Mouse (Mus musculus) midbrain, postnatal 0 days (tissue): Measurements from ENCODE around the gene Tmigd3. TPM values are rescaled to one million over a fixed set of nuclear protein-coding genes. Genes with fewer than 3 reads are reported as not detected.
"Not testable (repeated sequence)": the region's sequence is repeated elsewhere in the genome, so short reads cannot be mapped to it uniquely, and the experiment has no call there.

Source experiments
- ATAC-seq: fragments of 200-750 bp; cut with Nextera tagmentation; 2 replicates; pipeline ENCODE4 v1.8.0; 2017; ENCODE audit warnings: moderate number of reproducible peaks, mild to moderate bottlenecking, moderate TSS enrichment, moderate library complexity; ENCODE audit not compliant: low FRiP score
- DNase-seq: peaks from one replicate; pipeline ENCODE4 v3.0.0-alpha.2; 2015; ENCODE audit warnings: low spot score
- H3K27ac ChIP-seq: fragments of 300-500 bp; sonication (generic); 2 replicates; pipeline ENCODE4 v1.5.1; 2014; ENCODE audit warnings: low read depth, mild to moderate bottlenecking, low read length, mixed read lengths
- H3K27me3 ChIP-seq: fragments of 300-500 bp; sonication (generic); 2 replicates; pipeline ENCODE4 v1.6.1; 2014; ENCODE audit warnings: low read length, control low read depth, mixed read lengths; ENCODE audit not compliant: insufficient read depth
- H3K36me3 ChIP-seq: fragments of 300-500 bp; sonication (generic); 2 replicates; pipeline ENCODE4 v1.6.1; 2014; ENCODE audit warnings: low read length, control low read depth, mixed read lengths; ENCODE audit not compliant: insufficient read depth
- H3K4me1 ChIP-seq: fragments of 300-500 bp; sonication (generic); 2 replicates; pipeline ENCODE4 v1.6.1; 2014; ENCODE audit warnings: mild to moderate bottlenecking, control low read depth, antibody characterized with exemption, low read length, mixed read lengths; ENCODE audit not compliant: insufficient read depth
- H3K4me2 ChIP-seq: fragments of 300-500 bp; sonication (generic); 2 replicates; pipeline ENCODE4 v1.6.1; 2014; ENCODE audit warnings: low read depth, mild to moderate bottlenecking, low read length, mixed read lengths; ENCODE audit not compliant: poor library complexity, severe bottlenecking
- H3K4me3 ChIP-seq: fragments of 300-500 bp; sonication (generic); 2 replicates; pipeline ENCODE4 v1.5.1; 2014; ENCODE audit warnings: low read depth, mild to moderate bottlenecking, low read length, moderate library complexity
- H3K9ac ChIP-seq: fragments of 300-500 bp; sonication (generic); replicated peaks from 2 replicates; pipeline ENCODE4 v1.6.1; 2014; ENCODE audit warnings: mild to moderate bottlenecking, low read length, moderate library complexity, mixed read lengths; ENCODE audit not compliant: poor library complexity, severe bottlenecking
- H3K9me3 ChIP-seq: fragments of 300-500 bp; sonication (generic); 2 replicates; pipeline ENCODE4 v1.6.1; 2016; ENCODE audit warnings: low read length, control low read depth
- CTCF ChIP-seq: IDR thresholded peaks from 2 replicates; pipeline ENCODE4 v1.5.1; 2016; ENCODE audit warnings: antibody characterized with exemption, mild to moderate bottlenecking
- WGBS: fragments of 180-500 bp; shearing (Covaris S2); extraction: QIAGEN DNeasy Blood & Tissue Kit; methylation state at CpG from one replicate; pipeline ENCODE4 v1.1.7; 2014; 5-methylcytosine and 5-hydroxymethylcytosine counted together
- polyA plus RNA-seq: library from polyadenylated mRNA; unstranded; fragments of >200 nt; fragmentation: Nextera tagmentation; extraction: Ambion mirVana; gene quantifications from 2 replicates; pipeline ENCODE4 v1.2.1, GENCODE M21; 2015
- total RNA-seq: library from RNA; depleted of rRNA; stranded (reverse); fragments of >200 nt; gene quantifications from 2 replicates; pipeline ENCODE4 v1.2.3, GENCODE M21; 2014

Tmigd3 gene
- total and polyA plus RNA-seq, 2 experiments from 2014 or later = not detected

DNA sequence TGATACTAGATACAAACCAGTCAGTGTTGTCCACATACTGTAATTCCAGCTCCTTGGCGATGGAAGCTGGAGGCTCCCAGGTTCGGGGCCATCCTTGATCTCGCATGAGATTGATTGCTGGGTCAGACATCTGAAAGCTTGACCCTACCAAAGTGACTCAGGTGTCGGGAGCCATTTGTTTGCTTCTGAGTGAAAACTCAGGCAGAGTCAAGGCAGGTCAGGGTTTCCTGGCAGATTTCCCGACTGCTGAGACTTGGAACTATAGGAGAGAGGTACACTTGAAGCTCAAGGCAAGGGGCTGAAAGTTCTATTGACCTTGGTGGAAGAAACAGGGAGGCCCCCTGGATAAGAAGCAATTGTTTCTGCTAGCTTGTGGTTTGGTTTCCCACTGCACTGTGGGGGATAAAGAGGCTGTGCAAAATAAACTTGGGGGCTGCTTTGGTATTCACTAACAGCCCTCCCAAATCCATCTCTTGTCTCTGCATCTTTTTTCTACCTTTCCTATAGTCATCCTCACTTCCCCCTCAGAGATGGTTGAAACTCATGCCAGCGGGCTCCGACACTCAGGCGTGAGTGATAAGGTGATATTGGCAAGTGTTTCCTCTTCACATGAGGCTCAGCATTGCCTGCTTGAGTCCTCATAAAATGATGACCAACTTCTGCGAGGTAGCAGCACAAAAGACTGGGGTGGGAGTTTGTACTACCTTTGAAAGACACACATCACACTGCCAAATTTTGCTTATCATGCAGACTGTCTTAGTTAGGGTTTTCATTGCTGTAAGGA, 41.6 kb downstream of the Tmigd3 start:
- no peak for TF ChIP-seq CTCF
- no peak overlapping the region for H3K4me3 ChIP-seq
- no peaks in the 10 kb centered on the region for H3K4me1 ChIP-seq
- no peak overlapping the region for H3K4me2 ChIP-seq
- no peak overlapping the region for H3K9ac ChIP-seq
- DNase-seq (no peak), ATAC-seq (no peak)
- no peaks in the 10 kb centered on the region for H3K9me3 ChIP-seq
- no peaks in the 10 kb centered on the region for H3K36me3 ChIP-seq
- H3K27ac ChIP-seq = no peak overlapping the region
- no peaks in the 10 kb centered on the region for H3K27me3 ChIP-seq
- 88% methylated on average over 9 of the region's 9 CpGs for WGBS

DNA sequence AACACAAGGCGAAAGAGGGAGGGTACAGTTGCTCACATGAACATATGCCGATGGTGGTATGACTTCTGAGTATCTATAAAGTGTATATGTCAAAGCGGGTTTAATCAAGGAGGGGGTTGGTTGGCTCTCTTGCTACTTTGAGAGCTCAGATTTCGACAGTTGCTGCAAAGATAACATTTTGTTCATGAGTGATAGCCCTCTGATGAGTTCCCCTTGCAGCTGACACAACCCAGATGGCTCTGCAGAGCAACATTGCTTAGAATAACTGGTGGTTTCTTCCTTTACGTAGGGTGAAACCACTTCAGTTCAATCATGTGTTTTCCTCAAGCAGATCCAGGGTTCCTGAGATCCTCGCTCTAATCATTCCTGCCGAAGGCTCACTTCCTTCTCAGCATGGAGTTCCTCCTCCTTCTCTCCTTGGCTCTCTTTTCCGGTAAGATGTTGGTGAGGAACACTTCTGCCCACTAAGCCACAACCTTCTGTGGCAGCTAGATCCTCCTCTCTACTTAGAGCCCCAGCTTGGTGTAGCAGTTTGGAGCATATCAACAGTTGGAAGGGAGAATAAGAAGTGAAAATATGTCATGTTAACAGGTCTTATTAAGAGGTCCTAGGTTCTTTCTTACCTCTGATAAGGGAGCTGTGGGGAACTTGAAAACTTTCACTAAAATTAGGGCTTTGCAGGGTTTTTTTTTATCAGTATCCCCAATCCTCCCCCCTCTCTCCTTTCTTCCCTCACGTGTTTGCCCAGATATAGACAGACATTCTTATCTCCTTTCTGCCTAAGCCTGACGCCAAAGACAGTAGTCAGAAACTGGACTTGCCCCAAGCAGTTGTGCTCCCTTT, 43.4 kb downstream of the Tmigd3 start:
- no peak overlapping the region for H3K4me2 ChIP-seq
- H3K36me3 ChIP-seq = no peaks in the 10 kb centered on the region
- no peaks in the 10 kb centered on the region for H3K4me1 ChIP-seq
- H3K27ac ChIP-seq = no peak overlapping the region
- no peaks in the 10 kb centered on the region for H3K9me3 ChIP-seq
- no peak for TF ChIP-seq CTCF
- H3K27me3 ChIP-seq = no peaks in the 10 kb centered on the region
- H3K4me3 ChIP-seq = no peak overlapping the region
- ATAC-seq (no peak), DNase-seq (no peak)
- no peak overlapping the region for H3K9ac ChIP-seq
- 82% methylated on average over 10 of the region's 10 CpGs for WGBS

DNA sequence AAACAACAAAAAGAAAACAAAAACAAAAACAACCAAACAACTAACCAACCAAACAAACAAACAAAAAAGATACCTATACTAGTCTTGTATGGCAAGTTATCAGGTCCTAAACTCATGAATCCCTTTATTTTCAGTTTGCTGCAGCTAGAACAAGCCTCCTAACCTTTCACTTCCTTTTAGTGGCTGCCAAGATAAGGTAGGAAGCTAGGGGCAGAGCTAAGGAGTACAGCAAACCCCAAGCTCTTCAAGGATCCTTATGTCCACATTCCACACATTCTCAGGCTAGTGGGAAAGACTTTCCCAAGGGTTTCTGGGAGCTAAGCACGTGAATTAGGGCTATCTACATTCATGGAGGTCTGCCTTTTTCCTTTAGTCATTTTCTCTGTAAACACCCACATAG, 44.6 kb downstream of the Tmigd3 start:
- no peak for TF ChIP-seq CTCF

DNA sequence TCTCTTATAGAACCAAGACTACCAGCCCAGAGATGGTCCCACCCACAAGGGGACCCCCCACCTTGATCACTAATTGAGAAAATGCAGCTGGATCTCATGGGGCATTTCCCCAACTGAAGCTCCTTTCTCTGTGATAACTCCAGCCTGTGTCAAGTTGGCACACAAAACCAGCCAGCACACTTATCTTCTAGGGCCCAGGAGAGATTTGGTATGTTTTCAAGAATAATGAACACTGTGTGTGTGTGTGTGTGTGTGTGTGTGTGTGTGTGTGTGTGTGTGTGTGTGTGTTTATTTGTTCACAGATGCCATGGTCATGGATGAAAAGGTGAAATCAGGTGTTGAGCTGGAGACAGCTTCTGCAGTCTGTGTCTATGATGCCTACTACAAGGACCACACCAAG, 45.8 kb downstream of the Tmigd3 start:
- H3K9ac ChIP-seq = not testable (repeated sequence)

More for the DNA sequence above, 44.6 kb downstream of the Tmigd3 start:
- Histone ChIP-seq H3K9ac (no peak overlapping the region), H3K4me2 (no peak overlapping the region), H3K9me3 (no peaks in the 10 kb centered on the region), H3K27ac (no peak overlapping the region), H3K36me3 (no peaks in the 10 kb centered on the region), H3K4me1 (no peaks in the 10 kb centered on the region), H3K27me3 (no peaks in the 10 kb centered on the region), H3K4me3 (no peak overlapping the region)
- 41% methylated on average over 1 of the region's 1 CpGs for WGBS
- DNase-seq (no peak), ATAC-seq (no peak)

DNA sequence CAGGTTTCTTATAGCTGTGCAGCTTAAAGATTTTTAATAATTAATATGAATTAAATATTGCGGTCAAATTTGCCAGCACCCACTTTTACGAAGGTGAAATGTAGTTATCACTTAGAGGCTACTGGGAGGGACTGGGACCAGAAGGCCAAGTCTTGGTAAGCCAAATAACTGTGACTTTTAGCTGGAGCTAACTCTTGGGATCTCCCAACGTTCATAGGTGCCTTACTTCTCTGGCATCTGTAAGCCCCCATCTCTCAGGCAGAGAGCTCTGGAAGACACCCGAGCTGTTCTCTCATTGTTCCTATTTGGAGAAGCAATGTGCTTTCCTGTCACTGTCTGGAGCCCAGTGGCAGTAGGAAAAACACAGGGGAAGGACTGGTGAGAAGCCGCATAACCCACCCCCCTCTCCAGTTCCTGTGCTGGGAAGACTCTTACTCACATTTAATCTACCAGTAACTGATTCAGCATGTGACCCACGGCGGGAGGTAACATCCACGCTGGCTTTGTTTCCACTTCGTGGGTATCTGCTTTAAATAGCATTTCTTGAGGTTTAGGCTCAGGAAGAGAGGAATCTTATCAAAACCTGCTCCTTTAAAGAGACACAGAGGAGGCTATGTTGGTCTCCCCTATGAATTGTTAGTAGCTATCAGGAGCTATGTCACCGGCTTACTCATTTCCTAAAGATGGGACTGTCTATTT, 47.1 kb downstream of the Tmigd3 start:
- H3K9me3 ChIP-seq = no peaks in the 10 kb centered on the region
- no peak overlapping the region for H3K4me2 ChIP-seq
- no peaks in the 10 kb centered on the region for H3K4me1 ChIP-seq
- ATAC-seq (no peak), DNase-seq (no peak)
- no peaks in the 10 kb centered on the region for H3K27me3 ChIP-seq
- no peak overlapping the region for H3K4me3 ChIP-seq
- H3K9ac ChIP-seq = no peak overlapping the region
- no peak overlapping the region for H3K27ac ChIP-seq
- 58% methylated on average over 10 of the region's 10 CpGs for whole genome bisulfite sequencing
- TF ChIP-seq CTCF = no peak
- no peaks in the 10 kb centered on the region for H3K36me3 ChIP-seq

More for the DNA sequence above, 45.8 kb downstream of the Tmigd3 start:
- not testable (repeated sequence) for H3K4me3 ChIP-seq, H3K36me3 ChIP-seq, H3K27ac ChIP-seq, ATAC-seq, H3K27me3 ChIP-seq, H3K4me2 ChIP-seq, H3K4me1 ChIP-seq, H3K9me3 ChIP-seq, DNase-seq
